Mouse (Mus musculus): ENCODE measurements around the gene Enthd1.

Enthd1 gene

GRCm38 (mm10) chr15:80413988-80414721, 150.8 kb downstream of the Enthd1 start:
- DNase-seq (ENCODE audit: extremely low spot score, low spot score): no peak

DNA sequence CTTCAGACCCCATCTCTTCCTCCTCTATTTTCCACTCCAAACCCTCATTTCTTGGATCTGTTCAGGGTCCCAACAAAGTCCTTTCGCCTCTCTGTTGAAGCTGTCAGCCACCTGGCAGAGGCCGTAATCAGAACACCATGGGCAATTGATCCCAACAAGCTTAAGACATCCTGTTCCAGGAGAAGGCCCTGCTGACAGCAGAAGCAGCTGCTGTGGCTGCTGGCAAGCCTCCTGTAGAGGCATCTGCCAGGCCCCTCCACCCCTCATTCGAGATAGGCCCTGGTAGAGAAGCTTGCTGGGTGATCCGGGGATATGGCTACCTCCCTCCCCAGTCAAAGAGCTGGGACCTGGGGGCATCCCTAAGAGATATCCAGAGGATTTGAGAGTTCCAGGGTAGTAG, 151.9 kb downstream of the Enthd1 start:
- no peak for DNase-seq (ENCODE audit: extremely low spot score, low spot score)

DNA sequence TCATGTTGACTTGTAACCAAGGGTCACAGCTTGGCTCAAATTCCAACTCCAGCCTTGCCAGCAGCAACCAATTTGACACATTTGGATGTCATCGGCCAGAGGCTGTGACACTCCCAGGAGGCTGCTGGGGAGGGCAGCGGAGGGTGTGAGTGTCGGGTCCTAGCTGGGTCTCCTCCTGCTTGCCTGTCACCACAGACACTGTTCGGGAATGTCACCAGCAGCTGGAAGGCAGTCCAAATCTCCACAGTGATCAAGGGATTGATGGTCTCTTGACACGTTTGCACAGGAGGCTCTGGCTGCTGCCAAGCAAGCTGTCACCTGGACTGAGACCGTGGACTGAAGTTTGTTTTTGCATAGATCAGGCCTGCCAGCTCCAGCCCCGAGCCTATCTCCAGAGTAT, 154.3 kb downstream of the Enthd1 start:
- no peak for DNase-seq (ENCODE audit: extremely low spot score, low spot score)

GRCm38 (mm10) chr15:80407873-80408272, 157.1 kb downstream of the Enthd1 start:
- DNase-seq (ENCODE audit: extremely low spot score, low spot score): no peak
